Mouse (Mus musculus) gastrocnemius, postnatal 14 days (tissue): ENCODE measurements around the gene Faf1. TPM values are rescaled to one million over a fixed set of nuclear protein-coding genes. Genes with fewer than 3 reads are reported as not detected.

Experiments
- DNase-seq: peaks from one replicate; pipeline ENCODE4 v3.0.0; 2021; ENCODE audit warnings: mixed read lengths
- intact Hi-C: fragments of 180-260 bp; cut with DNase I; formaldehyde crosslinking; loops from one replicate; pipeline ENCODE4 v1.15.1; 2025; ENCODE audit warnings: low total_unique reads
- total RNA-seq, 2 experiments: library from RNA; stranded (reverse); gene quantifications; 2 replicates each; pipeline ENCODE4 v1.2.3; 2021

The Faf1 gene
- total RNA-seq, 2 experiments from 2014 or later = 23.1 to 23.6 TPM

- intact Hi-C loops = no loop called here
- no peak for DNase-seq
Observed at GRCm38 (mm10) chr4:109868897-109869484, 192.6 kb downstream of the Faf1 start.

- intact Hi-C loops = no loop called here
- DNase-seq = no peak
Observed at GRCm38 (mm10) chr4:109884333-109884732, 207.9 kb downstream of the Faf1 start.

GRCm38 (mm10) chr4:109887856-109888357 is 211.5 kb downstream of the Faf1 start:
- DNase-seq = no peak
- intact Hi-C loops = no loop called here

- intact Hi-C loops = no loop called here
Observed at GRCm38 (mm10) chr4:109897810-109898566, 221.6 kb downstream of the Faf1 start.

GRCm38 (mm10) chr4:109901076-109901475 is 224.7 kb downstream of the Faf1 start:
- no peak for DNase-seq
- intact Hi-C loops = no loop called here

More at GRCm38 (mm10) chr4:109897810-109898566, 221.6 kb downstream of the Faf1 start:
- DNase-seq = no peak

GRCm38 (mm10) chr4:109904487-109904886 is 228.1 kb downstream of the Faf1 start:
- DNase-seq = no peak
- intact Hi-C loops = no loop called here

GRCm38 (mm10) chr4:109929058-109929457 is 252.7 kb downstream of the Faf1 start:
- no peak for DNase-seq
- intact Hi-C loops = no loop called here

- intact Hi-C loops = no loop called here
- DNase-seq = no peak
Observed at GRCm38 (mm10) chr4:109930445-109930844, 254.1 kb downstream of the Faf1 start.

GRCm38 (mm10) chr4:109930935-109931334 is 254.5 kb downstream of the Faf1 start:
- intact Hi-C loops = no loop called here
- no peak for DNase-seq

GRCm38 (mm10) chr4:109936557-109936956 is 260.2 kb downstream of the Faf1 start:
- DNase-seq = no peak
- intact Hi-C loops = no loop called here

GRCm38 (mm10) chr4:109939291-109939690 is 262.9 kb downstream of the Faf1 start:
- intact Hi-C loops = no loop called here
- DNase-seq = no peak

- no peak for DNase-seq
- intact Hi-C loops = no loop called here
Observed at GRCm38 (mm10) chr4:109945554-109945953, 269.2 kb downstream of the Faf1 start.

GRCm38 (mm10) chr4:109949307-109949706 is 272.9 kb downstream of the Faf1 start:
- intact Hi-C loops = no loop called here

GRCm38 (mm10) chr4:109953509-109953908 is 277.1 kb downstream of the Faf1 start:
- no peak for DNase-seq
- intact Hi-C loops = no loop called here

More at GRCm38 (mm10) chr4:109949307-109949706, 272.9 kb downstream of the Faf1 start:
- DNase-seq = no peak

GRCm38 (mm10) chr4:109960201-109960935 is 284.0 kb downstream of the Faf1 start:
- DNase-seq = no peak
- intact Hi-C loops = no loop called here

- intact Hi-C loops = no loop called here
Observed at GRCm38 (mm10) chr4:109963570-109964279, 287.3 kb downstream of the Faf1 start.

GRCm38 (mm10) chr4:109969561-109969960 is 293.2 kb downstream of the Faf1 start:
- intact Hi-C loops = no loop called here

More at GRCm38 (mm10) chr4:109963570-109964279, 287.3 kb downstream of the Faf1 start:
- no peak for DNase-seq

GRCm38 (mm10) chr4:109973991-109974654 is 297.7 kb downstream of the Faf1 start:
- intact Hi-C loops = no loop called here
- no peak for DNase-seq

More at GRCm38 (mm10) chr4:109969561-109969960, 293.2 kb downstream of the Faf1 start:
- DNase-seq = no peak
